Mouse (Mus musculus) brain, embryonic 14.5 days (tissue): ENCODE measurements around the gene Ascc2.

ENCODE experiments used
- CTCF ChIP-seq: fragments of 200-500 bp; IDR thresholded peaks from 2 replicates; pipeline ENCODE4 v1.5.1; 2012; ENCODE audit warnings: inconsistent platforms, mild to moderate bottlenecking, moderate library complexity, borderline replicate concordance; ENCODE audit not compliant: insufficient read depth, insufficient read length; ENCODE audit errors: extremely low read depth
- POLR2A ChIP-seq: fragments of 200-500 bp; IDR thresholded peaks from 2 replicates; pipeline ENCODE4 v1.6.1; 2012; ENCODE audit warnings: mild to moderate bottlenecking, inconsistent platforms, borderline replicate concordance; ENCODE audit not compliant: poor library complexity, insufficient read depth, insufficient read length, severe bottlenecking; ENCODE audit errors: extremely low read depth

GRCm38 (mm10) chr11:4599916-4600315 is 37.6 kb upstream of the Ascc2 start:
- TF ChIP-seq CTCF, result no peak
- no peak for TF ChIP-seq POLR2A
